Mouse (Mus musculus): ENCODE measurements around the gene Prdm16. TPM values are rescaled to one million over a fixed set of nuclear protein-coding genes. Genes with fewer than 3 reads are reported as not detected.

The Prdm16 gene
- total RNA-seq, 2 experiments from 2014 or later = 20.7 to 22.2 TPM

- DNase-seq = peak; percentile 64 to 72
- intact Hi-C loops (cut with DNase I) = no loop called here
Measured at GRCm38 (mm10) chr4:154611167-154611566, 25.5 kb downstream of the Prdm16 start.

GRCm38 (mm10) chr4:154607724-154608123, 28.9 kb downstream of the Prdm16 start:
- intact Hi-C loops (cut with DNase I) = no loop called here
- no peak for DNase-seq

GRCm38 (mm10) chr4:154604442-154604830, 32.2 kb downstream of the Prdm16 start:
- intact Hi-C loops (cut with DNase I) = no loop called here
- DNase-seq = no peak

- DNase-seq = no peak
- intact Hi-C loops (cut with DNase I) = no loop called here
Measured at GRCm38 (mm10) chr4:154603663-154604441, 32.8 kb downstream of the Prdm16 start.

- intact Hi-C loops (cut with DNase I) = no loop called here
- DNase-seq = peak; percentile 63 to 67
Measured at GRCm38 (mm10) chr4:154602409-154602808, 34.3 kb downstream of the Prdm16 start.

GRCm38 (mm10) chr4:154601006-154601405, 35.7 kb downstream of the Prdm16 start:
- intact Hi-C loops (cut with DNase I) = no loop called here
- no peak for DNase-seq

DNA sequence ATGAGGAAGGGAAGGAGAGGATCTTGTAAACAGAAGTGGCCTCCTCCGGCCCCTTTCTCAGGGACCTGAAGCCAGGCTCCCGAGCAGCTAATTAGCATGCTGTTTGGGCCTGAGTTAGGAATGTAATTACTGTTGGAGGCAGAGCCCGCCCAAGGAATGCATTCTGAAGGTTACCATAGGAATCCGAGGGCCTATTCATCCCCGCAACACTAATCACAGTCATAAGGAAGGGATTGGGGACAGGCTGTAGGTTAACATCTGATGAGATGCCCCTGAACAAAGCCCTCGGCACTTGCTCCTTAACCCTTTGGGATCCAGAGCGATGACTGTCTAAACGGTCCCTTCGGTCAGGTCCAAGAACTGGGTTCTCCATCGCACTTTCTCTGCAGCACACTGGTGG, 36.7 kb downstream of the Prdm16 start:
- intact Hi-C loops (cut with DNase I) = no loop called here
- no peak for DNase-seq

GRCm38 (mm10) chr4:154598357-154598756, 38.3 kb downstream of the Prdm16 start:
- intact Hi-C loops (cut with DNase I) = no loop called here
- DNase-seq = no peak

DNA sequence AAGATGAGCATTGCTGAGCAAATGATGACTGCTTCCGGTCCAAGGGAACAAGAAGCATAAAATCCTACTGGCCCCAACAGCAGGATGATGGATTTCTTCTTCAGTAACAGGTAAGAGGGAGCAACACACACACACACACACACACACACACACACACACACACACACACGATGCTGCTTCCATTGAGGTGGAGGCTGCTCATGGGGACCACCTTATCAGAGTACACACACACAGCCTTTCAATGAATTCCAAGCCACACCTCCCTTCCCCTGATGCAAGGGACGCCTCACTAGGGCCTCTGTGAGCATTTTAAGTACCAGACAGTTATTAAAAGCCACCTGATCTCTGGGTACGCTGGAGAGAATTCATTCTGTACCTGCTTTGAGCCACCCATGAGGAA, 39.9 kb downstream of the Prdm16 start:
- intact Hi-C loops (cut with DNase I) = no loop called here

GRCm38 (mm10) chr4:154594761-154595556, 41.7 kb downstream of the Prdm16 start:
- DNase-seq = no peak
- intact Hi-C loops (cut with DNase I) = no loop called here

More for the DNA sequence above, 39.9 kb downstream of the Prdm16 start:
- DNase-seq = no peak

GRCm38 (mm10) chr4:154594116-154594760, 42.4 kb downstream of the Prdm16 start:
- DNase-seq = no peak
- intact Hi-C loops (cut with DNase I) = no loop called here

DNA sequence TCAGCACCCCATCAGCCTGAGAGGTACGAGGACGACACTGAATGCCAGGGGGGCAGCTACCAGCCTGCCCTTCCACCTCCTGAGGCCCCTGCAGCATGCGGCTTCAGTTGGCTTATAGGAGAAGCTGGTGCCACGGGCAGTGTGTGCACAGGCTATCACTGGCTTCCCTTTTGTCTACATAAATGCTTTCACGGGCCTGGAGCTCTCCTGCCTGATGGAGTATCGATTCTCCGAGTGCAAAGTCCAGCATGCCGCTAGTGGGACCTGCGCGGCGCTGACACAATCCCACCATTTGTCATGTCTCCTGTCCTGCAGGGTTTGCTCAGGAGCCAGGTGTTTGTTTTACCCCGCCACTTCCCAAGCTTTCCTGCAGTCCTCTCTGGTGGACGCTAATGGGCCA, 44.1 kb downstream of the Prdm16 start:
- intact Hi-C loops (cut with DNase I) = no loop called here
- DNase-seq = no peak

DNA sequence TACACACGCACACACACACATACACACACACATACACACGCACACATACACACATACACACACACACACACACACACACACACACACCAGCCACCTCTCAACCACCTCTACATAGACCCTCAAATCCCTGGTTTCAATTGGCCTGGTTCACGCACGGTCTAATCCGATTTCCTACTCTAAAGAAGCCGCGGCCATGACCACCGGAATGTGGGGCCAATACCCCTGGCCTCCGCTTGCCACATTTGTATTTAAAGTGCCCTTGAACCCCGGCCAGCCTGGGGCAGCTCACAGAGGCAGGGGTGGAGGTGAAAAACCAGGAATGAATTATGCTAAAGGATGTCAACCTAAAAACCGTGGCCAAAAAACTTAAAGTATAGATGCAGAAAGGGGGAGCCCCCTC, 45.8 kb downstream of the Prdm16 start:
- intact Hi-C loops (cut with DNase I) = no loop called here
- DNase-seq = no peak

- intact Hi-C loops (cut with DNase I) = no loop called here
- no peak for DNase-seq
Measured at GRCm38 (mm10) chr4:154586334-154586733, 50.3 kb downstream of the Prdm16 start.

GRCm38 (mm10) chr4:154585779-154586178, 50.9 kb downstream of the Prdm16 start:
- peak; percentile 39 to 46 for DNase-seq
- intact Hi-C loops (cut with DNase I) = no loop called here

- no peak for DNase-seq
- intact Hi-C loops (cut with DNase I) = loop anchor here (5.0 kb wide), 1 partner anchor 49 kb away; no protein-coding TSS in a partner anchor
Measured at GRCm38 (mm10) chr4:154583712-154584111, 53.0 kb downstream of the Prdm16 start.

- intact Hi-C loops (cut with DNase I) = loop anchor here (5.0 kb wide), 1 partner anchor 50 kb away; no protein-coding TSS in a partner anchor
- no peak for DNase-seq
Measured at GRCm38 (mm10) chr4:154582607-154583236, 54.0 kb downstream of the Prdm16 start.

- intact Hi-C loops (cut with DNase I) = loop anchor here (5.0 kb wide), 1 partner anchor 51 kb away; no protein-coding TSS in a partner anchor
- DNase-seq = peak; percentile 71 to 73
Measured at GRCm38 (mm10) chr4:154581261-154581886, 55.3 kb downstream of the Prdm16 start.

- DNase-seq = no peak
- intact Hi-C loops (cut with DNase I) = no loop called here
Measured at GRCm38 (mm10) chr4:154574208-154574875, 62.3 kb downstream of the Prdm16 start.

- no peak for DNase-seq
- intact Hi-C loops (cut with DNase I) = no loop called here
Measured at GRCm38 (mm10) chr4:154570451-154570881, 66.2 kb downstream of the Prdm16 start.

Data from heart, postnatal 10 days (tissue).